Mouse (Mus musculus) left cerebral cortex, postnatal 14 days (tissue): ENCODE data around the gene Pabpn1l. TPM values are rescaled to one million over a fixed set of nuclear protein-coding genes. Genes with fewer than 3 reads are reported as not detected.
A peak's percentile ranks its signal among the peaks of the same experiment; 100 is the strongest.

Source experiments
- DNase-seq, 2 experiments: peaks; one replicate each; pipeline ENCODE4 v3.0.0; 2021 to 2022; ENCODE audit warnings: low spot score in 2 of 2, mixed read lengths in 1 of 2
- intact Hi-C: fragments of 180-260 bp; cut with DNase I; formaldehyde crosslinking; loops from one replicate; pipeline ENCODE4 v1.15.1; 2025
- total RNA-seq, 2 experiments: library from RNA; stranded (reverse); gene quantifications; 2 replicates each; pipeline ENCODE4 v1.2.3; 2021

Pabpn1l gene
- total RNA-seq, 2 experiments from 2014 or later, result not detected

- intact Hi-C loops, result no loop called here
- DNase-seq, result no peak
These were observed 1.5 kb upstream of the Pabpn1l start for GRCm38 (mm10) chr8:122623844-122624642.

DNA sequence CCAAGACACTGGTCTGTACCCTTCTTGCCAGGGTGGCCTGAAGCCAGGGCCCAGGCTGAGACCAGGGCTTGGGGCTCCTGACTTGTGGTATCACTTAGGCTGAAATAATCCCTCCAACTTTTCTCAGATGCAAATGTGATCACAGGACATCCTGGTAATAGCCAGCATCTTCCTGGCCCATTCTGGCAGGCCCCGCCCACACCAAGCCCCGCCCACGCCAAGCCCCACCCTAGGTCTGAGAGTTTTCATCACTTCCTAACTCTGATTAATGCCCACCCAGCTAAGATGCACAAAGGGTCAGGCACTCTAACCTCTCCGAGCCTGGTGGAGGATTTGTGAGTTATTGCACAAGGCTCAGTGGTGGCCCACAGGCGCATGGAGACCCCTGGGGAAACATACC lies 2.1 kb downstream of the Pabpn1l start:
- intact Hi-C loops, result no loop called here
- no peak for DNase-seq

- no peak for DNase-seq
- intact Hi-C loops, result loop anchor here (2.0 kb wide), 1 partner anchor 212 kb away; no protein-coding TSS in a partner anchor
These were observed 3.7 kb downstream of the Pabpn1l start for GRCm38 (mm10) chr8:122618660-122619378.

DNA sequence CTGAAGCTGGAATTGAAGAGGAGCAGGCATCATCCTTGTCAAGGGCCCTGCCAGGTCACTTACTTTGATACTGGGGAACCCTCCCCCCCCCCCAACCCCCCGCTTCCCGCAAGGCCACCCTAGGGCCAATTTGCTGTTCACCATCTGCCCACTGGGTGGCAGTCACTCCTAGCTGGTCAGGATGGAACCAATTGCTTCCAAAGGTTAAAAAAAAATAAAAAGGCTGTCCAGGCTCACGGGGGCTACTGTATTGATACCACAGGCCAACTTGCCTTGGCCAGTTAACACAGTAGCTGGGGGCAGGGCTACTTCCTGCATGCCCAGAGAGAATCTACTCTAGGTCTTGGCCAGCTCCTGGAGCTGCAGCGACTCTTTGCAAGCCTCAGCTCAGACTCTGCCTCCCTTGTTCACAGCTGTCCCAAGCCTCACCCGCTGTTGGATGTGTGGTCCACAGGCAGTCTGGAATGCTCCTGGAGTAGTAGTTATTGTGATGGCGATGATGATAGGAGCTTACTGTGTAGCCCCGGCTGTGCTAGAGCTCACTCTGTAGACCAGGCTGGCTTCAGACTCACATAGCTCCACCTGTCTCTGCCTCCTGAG lies 4.5 kb downstream of the Pabpn1l start:
- peak; percentile 63 to 81 for DNase-seq
- intact Hi-C loops, result loop anchor here (2.0 kb wide), 1 partner anchor 213 kb away; no protein-coding TSS in a partner anchor

GRCm38 (mm10) chr8:122616181-122616905 lies 6.2 kb downstream of the Pabpn1l start:
- no peak for DNase-seq
- intact Hi-C loops, result no loop called here

DNA sequence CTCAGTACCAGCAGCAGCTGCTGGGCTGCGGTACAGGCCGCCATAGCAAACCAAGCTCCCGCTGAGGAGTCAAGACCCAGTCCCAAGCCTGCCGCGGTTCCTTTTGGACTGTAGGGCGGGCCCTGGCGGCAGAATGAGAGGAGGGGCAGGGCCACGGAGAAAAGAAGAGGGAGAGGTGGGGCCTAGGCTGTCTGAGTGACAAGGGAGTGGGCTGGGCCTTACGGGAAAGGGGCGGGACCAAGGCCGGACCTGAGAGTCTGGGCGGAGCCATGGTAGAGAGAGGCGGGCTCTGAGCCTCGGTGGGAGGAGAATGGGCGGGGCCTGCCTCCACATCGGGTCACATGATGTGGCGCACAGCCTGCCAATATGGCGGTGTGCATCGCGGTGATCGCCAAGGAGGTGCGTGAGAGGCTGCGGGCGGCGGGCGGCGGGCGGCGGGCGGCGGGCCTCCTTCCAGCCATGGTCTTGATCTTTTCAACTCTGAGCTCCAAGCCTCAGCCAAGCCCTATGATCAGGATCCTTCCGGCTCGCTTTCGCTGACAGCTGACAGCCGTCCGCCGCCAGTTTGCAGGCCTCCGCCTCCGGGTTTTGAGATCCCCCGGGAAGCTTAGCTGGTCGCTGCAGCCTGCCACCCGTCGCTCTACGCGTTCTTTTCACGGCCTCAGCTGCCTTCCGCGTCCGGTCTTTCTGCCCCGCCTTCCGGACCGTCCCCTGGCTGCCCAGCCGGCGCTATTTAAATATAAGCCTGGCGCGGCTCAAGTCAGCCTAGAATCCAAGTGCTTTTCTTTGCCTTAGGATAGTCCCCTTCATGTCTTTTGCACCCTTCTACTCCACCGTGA lies 11.0 kb downstream of the Pabpn1l start, which contains the start of the genes Galns and Trappc2l:
Gene Galns, minus strand, starts transcription at position 169 of the 839 bp plus-strand sequence.
Gene Trappc2l, plus strand, starts transcription at position 346 of the 839 bp plus-strand sequence.
- peak; percentile 94 to 97 for DNase-seq
- intact Hi-C loops, result loop anchor here (5.0 kb wide), 1 partner anchor 109 kb away; no protein-coding TSS in a partner anchor

- DNase-seq, result no peak
- intact Hi-C loops, result loop anchor here (5.0 kb wide), 1 partner anchor 108 kb away; no protein-coding TSS in a partner anchor
These were observed 11.8 kb downstream of the Pabpn1l start for GRCm38 (mm10) chr8:122610612-122611277.

DNA sequence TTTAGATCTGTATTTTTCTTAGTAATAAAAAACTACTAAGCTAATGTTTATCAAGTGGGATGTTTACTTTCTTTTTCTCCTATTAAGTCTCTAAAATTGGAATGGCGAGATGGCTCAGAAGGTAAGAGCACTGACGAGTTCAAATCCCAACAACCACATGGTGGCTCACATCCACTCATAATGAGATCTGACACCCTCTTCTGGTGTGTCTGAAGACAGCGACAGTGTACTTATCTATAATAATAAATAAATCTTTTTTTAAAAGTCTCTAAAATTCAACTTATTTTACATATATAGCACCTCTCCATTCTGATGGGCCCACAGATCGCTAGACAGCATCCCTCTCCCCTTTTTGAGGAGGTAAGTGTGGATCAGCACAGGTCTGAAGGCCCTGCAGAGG lies 12.3 kb downstream of the Pabpn1l start:
- DNase-seq, result no peak
- intact Hi-C loops, result loop anchor here (5.0 kb wide), 1 partner anchor 108 kb away; no protein-coding TSS in a partner anchor

GRCm38 (mm10) chr8:122606810-122607209 lies 15.7 kb downstream of the Pabpn1l start:
- intact Hi-C loops, result no loop called here
- DNase-seq, result no peak

GRCm38 (mm10) chr8:122605367-122605766 lies 17.2 kb downstream of the Pabpn1l start:
- DNase-seq, result peak in 1 of 2 experiments; percentile 44
- intact Hi-C loops, result no loop called here

DNA sequence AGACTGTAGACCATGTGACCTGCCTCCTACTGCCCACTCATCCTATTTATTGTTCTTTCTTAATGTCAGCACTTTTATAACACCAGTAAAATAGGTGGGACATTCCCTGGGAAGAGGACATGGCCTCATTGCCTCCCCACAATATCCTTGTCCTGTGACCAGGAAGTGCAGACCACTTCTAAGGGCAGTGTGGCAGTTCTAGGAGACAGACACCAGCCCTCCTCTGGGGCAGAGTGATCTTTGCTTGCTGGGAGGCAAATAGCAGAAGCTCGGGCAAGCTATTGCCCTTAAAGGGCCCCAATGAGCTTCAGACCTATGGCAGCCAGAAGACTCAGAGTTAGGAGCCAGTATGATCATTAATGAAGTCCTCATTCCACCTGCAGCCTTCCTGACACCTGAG lies 17.9 kb downstream of the Pabpn1l start:
- DNase-seq, result no peak
- intact Hi-C loops, result no loop called here

DNA sequence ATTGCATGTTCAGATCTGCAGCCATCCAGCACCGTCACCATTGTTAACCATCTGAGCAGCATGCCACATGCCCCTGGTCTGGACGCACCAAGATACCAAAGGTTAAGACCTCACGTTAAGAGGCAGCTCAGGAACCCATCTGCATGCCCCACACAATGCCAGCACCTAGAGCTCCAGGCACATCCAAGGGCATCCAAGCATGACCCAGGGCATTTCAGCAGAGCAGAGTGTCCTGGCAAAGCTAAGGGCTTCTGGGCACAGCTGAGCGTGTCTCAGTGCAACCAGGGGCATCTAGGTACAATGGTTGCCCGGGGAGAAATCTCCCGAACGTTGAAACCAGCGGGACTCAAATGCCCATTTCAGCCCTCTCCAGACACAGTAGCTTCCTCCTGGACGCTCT lies 21.9 kb downstream of the Pabpn1l start:
- DNase-seq, result no peak
- intact Hi-C loops, result no loop called here

GRCm38 (mm10) chr8:122596031-122596430 lies 26.5 kb downstream of the Pabpn1l start:
- no peak for DNase-seq
- intact Hi-C loops, result no loop called here

DNA sequence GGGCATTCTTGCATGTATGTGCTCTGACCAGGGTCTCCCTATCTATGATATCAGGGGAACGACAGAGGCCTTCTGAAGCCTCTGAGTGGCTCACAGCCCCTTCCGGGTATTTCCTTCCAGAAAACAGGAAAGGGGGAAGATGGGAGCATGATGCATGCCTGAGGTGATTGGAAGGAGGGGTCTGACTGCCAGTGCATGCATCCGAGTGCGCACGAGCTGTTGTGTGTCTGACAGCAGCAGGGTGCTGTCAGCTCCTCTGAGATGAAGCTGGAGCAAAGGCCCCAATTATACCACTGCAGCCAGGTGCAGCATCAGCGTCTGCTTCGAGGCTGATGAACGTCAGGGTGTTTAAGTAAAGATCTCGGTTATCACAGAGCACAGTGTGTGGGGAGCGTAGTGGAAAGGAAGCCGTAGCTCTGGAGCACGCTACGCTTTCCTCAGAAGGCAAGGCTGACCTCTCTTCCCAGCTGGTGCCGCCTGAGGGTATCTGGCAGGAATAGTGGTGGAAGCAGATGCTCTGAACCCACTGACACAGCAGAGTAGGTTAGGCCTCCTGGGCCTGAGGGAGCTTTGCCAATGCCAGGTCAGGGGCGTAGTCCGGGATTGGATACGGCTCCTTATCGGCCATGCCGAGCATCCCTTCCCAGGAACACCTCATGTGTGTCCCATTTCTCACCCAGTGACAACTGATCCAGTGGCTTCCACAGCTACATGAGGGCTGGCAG lies 28.6 kb downstream of the Pabpn1l start:
- intact Hi-C loops, result no loop called here
- no peak for DNase-seq

DNA sequence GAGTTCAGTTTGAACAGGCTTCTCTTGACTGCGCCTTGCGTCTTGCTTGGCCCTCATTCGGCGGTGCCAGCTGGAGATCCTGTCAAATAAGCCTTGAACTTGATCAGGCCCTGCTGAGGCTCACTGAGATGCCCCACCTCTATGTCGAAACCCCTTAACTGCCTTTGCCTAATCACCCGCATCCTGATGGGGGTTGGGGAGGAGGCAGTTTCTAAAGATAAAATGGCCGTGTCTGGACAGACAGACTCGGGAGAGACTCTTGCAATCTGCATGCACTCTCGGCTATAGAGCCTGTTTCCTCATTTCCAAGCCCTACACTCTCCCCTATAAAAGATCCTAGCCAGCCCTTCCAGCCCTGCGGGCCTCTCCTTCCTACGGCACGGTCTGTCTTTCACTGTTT lies 29.3 kb downstream of the Pabpn1l start:
- intact Hi-C loops, result no loop called here

DNA sequence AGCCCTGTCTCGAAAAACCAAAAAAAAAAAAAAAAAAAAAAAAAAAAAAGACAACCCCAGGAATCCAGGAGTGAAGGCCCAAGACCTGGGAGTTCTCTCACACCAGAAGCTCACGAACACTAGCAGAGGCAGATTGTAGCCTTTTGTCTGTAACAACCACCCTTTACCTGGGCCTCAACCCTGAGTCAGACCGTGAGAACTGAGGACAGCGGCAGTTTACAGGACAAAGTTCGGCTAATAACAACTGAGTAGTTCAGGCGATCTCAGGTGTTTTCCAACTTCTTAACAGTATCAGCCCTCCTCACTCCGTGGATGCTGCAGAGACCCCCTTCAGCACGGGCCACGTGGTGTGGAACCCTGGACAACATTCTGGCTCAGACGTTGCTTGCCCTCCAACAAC lies 35.8 kb downstream of the Pabpn1l start:
- intact Hi-C loops, result no loop called here

More for the DNA sequence above, 29.3 kb downstream of the Pabpn1l start:
- no peak for DNase-seq

GRCm38 (mm10) chr8:122586171-122586570 lies 36.4 kb downstream of the Pabpn1l start:
- DNase-seq, result no peak
- intact Hi-C loops, result no loop called here

More for the DNA sequence above, 35.8 kb downstream of the Pabpn1l start:
- no peak for DNase-seq
